Mouse (Mus musculus): ENCODE measurements at regions not wholly inside any gene's neighbourhood (a gene's known extent, or its start where the extent isn't known, plus 50 kb on each side); places are given as distances from the start of the nearest gene placed in this dataset.

DNA sequence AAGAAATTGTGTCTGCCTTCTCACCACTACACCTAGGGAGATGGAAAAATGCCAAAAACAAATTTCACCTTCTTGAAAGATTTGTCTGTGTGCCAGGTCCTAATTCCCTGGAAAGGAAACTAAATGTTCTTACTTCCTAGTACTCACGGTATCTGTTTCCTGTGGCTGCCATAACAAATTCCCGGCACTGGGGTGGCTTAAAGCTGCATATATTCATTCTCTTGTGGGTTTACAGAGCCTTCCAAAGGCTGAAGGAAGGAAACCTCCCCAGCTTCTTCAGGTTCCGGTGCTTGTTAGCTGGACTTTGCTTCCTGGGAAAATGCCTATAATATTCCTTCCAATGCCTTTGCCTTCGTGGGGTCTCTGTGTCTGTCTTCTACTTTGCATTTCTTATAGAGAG, 203.3 kb upstream of the Btbd3 start:
- 65% methylated on average over 4 of the region's 4 CpGs for WGBS
- H3K27ac ChIP-seq (ENCODE audit: insufficient read depth, low read length) = no peak overlapping the region
- no peaks in the 10 kb centered on the region for H3K27me3 ChIP-seq (ENCODE audit: control insufficient read depth, insufficient read depth, low read length)
- DNase-seq = peak in 1 of 2 experiments; percentile 18
- H3K4me1 ChIP-seq (ENCODE audit: control insufficient read depth, insufficient read depth, low read length) = peaks cover 3% of the 10 kb centered on the region; the same call in 1 of the 2 replicates
- no peak for TF ChIP-seq CTCF (IDR thresholded peaks at IDR 0.05; ENCODE audit: borderline replicate concordance, insufficient read depth, low read depth, low read length)
- no peak for TF ChIP-seq POLR2A (IDR thresholded peaks at IDR 0.05; ENCODE audit: borderline replicate concordance, insufficient read depth, low read length)
- no peak overlapping the region for H3K4me3 ChIP-seq (replicated peaks; ENCODE audit: insufficient read depth, low read depth, low read length)

DNA sequence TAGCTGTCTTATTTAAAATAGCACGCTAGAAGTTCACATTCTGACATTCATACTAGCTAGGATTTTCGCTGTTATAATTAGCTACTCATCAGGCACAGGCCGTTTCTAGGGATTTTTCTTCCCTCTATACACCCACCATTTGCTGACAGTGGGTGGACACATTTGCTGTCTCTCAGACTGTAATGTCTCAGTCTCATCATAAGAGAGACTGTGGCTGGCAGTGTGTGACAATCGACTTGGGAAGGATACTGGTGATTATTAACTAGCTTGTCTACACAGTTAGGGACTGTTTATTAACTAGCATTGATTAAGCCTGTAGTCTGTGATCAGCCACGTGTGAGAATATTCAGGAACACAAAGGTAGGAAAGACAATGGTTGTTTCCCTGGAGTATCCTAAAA, 208.0 kb upstream of the Btbd3 start:
- TF ChIP-seq CTCF (IDR thresholded peaks at IDR 0.05; ENCODE audit: borderline replicate concordance, insufficient read depth, low read depth, low read length) (no peak), POLR2A (IDR thresholded peaks at IDR 0.05; ENCODE audit: borderline replicate concordance, insufficient read depth, low read length) (no peak)
- no peak for DNase-seq
- 15% methylated on average over 5 of the region's 5 CpGs for WGBS
- Histone ChIP-seq H3K4me3 (replicated peaks; ENCODE audit: insufficient read depth, low read depth, low read length) (no peak overlapping the region), H3K27me3 (ENCODE audit: control insufficient read depth, insufficient read depth, low read length) (no peaks in the 10 kb centered on the region), H3K27ac (ENCODE audit: insufficient read depth, low read length) (peak overlapping the region; percentile 66; the same call in 1 of the 2 replicates), H3K4me1 (ENCODE audit: control insufficient read depth, insufficient read depth, low read length) (peaks cover 8% of the 10 kb centered on the region; the same call in 1 of the 2 replicates)

DNA sequence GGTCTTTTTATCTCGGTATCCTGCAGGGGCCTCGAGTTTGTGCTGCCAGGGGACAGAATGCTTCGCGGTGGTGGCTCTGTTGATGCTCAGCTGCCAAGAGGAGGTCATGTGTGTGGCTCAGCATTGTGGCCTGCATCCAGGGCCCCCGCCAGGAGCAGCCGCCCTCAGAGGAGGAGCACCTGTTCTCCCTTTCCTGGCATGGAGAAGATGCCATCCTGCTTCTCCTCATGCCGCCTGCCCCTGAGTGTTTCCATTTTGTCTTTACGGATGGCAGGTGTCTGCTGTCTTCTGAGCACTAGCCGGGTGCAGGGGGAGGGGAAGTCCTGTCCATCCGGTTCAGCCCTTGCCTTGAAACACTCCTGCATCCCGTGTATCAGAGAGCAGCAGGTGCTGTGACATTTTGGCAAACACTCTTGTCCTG, 208.6 kb upstream of the Btbd3 start:
- Histone ChIP-seq H3K27ac (ENCODE audit: insufficient read depth, low read length) (peak overlapping the region; percentile 66; the same call in 1 of the 2 replicates), H3K4me1 (ENCODE audit: control insufficient read depth, insufficient read depth, low read length) (peaks cover 8% of the 10 kb centered on the region; the same call in 1 of the 2 replicates), H3K27me3 (ENCODE audit: control insufficient read depth, insufficient read depth, low read length) (no peaks in the 10 kb centered on the region), H3K4me3 (replicated peaks; ENCODE audit: insufficient read depth, low read depth, low read length) (peak overlapping the region; percentile 0)
- DNase-seq = peak; percentile 99 to 100
- TF ChIP-seq CTCF (IDR thresholded peaks at IDR 0.05; ENCODE audit: borderline replicate concordance, insufficient read depth, low read depth, low read length) (no peak; the same call in 1 of the 2 replicates), POLR2A (IDR thresholded peaks at IDR 0.05; ENCODE audit: borderline replicate concordance, insufficient read depth, low read length) (peak; percentile 31; the same call in 1 of the 2 replicates)
- 3% methylated on average over 11 of the region's 11 CpGs for WGBS

GRCm38 (mm10) chr2:138047361-138047760, 209.0 kb upstream of the Btbd3 start:
- TF ChIP-seq CTCF (IDR thresholded peaks at IDR 0.05; ENCODE audit: borderline replicate concordance, insufficient read depth, low read depth, low read length) = no peak
- H3K4me1 ChIP-seq (ENCODE audit: control insufficient read depth, insufficient read depth, low read length) = peaks cover 8% of the 10 kb centered on the region; the same call in 1 of the 2 replicates
- DNase-seq = no peak
- no peaks in the 10 kb centered on the region for H3K27me3 ChIP-seq (ENCODE audit: control insufficient read depth, insufficient read depth, low read length)
- H3K4me3 ChIP-seq (replicated peaks; ENCODE audit: insufficient read depth, low read depth, low read length) = peak overlapping the region; percentile 12
- 7% methylated on average over 10 of the region's 10 CpGs for WGBS
- H3K27ac ChIP-seq (ENCODE audit: insufficient read depth, low read length) = peak overlapping the region; percentile 50; the same call in 1 of the 2 replicates

DNA sequence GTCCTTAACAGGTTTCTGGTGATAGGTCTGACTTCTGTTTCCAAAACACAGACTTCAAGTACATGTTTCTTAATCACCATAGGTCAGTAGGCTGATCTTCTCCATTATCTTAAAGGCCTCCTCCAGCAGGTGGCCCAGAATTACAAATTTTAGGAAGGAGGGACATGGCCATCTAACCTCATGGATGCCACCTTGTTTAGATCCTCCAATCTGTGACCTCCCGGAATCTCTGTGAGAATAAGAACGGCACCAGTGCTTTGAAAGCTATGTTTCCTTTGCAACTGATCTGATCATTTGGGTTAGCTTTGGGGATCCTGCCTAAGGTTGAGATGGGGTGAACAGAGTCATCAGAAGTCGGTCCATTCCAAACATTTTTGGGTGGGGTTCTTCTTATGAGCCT, 209.4 kb upstream of the Btbd3 start:
- Histone ChIP-seq H3K4me1 (ENCODE audit: control insufficient read depth, insufficient read depth, low read length) (peaks cover 8% of the 10 kb centered on the region; the same call in 1 of the 2 replicates), H3K27ac (ENCODE audit: insufficient read depth, low read length) (peak overlapping the region; percentile 50; the same call in 1 of the 2 replicates), H3K4me3 (replicated peaks; ENCODE audit: insufficient read depth, low read depth, low read length) (no peak overlapping the region), H3K27me3 (ENCODE audit: control insufficient read depth, insufficient read depth, low read length) (no peaks in the 10 kb centered on the region)
- TF ChIP-seq POLR2A (IDR thresholded peaks at IDR 0.05; ENCODE audit: borderline replicate concordance, insufficient read depth, low read length) = no peak
- TF ChIP-seq CTCF (IDR thresholded peaks at IDR 0.05; ENCODE audit: borderline replicate concordance, insufficient read depth, low read depth, low read length) = no peak
- peak; percentile 36 for DNase-seq
- WGBS = 37% methylated on average over 3 of the region's 3 CpGs

GRCm38 (mm10) chr2:138045933-138046642, 210.3 kb upstream of the Btbd3 start:
- no peaks in the 10 kb centered on the region for H3K27me3 ChIP-seq (ENCODE audit: control insufficient read depth, insufficient read depth, low read length)
- WGBS = 30% methylated on average over 5 of the region's 5 CpGs
- TF ChIP-seq POLR2A (IDR thresholded peaks at IDR 0.05; ENCODE audit: borderline replicate concordance, insufficient read depth, low read length) (no peak), CTCF (IDR thresholded peaks at IDR 0.05; ENCODE audit: borderline replicate concordance, insufficient read depth, low read depth, low read length) (no peak)
- peak in 1 of 2 experiments; percentile 14 for DNase-seq
- peaks cover 8% of the 10 kb centered on the region; the same call in 1 of the 2 replicates for H3K4me1 ChIP-seq (ENCODE audit: control insufficient read depth, insufficient read depth, low read length)
- no peak overlapping the region for H3K27ac ChIP-seq (ENCODE audit: insufficient read depth, low read length)
- no peak overlapping the region for H3K4me3 ChIP-seq (replicated peaks; ENCODE audit: insufficient read depth, low read depth, low read length)

GRCm38 (mm10) chr2:138040706-138041105, 215.7 kb upstream of the Btbd3 start:
- TF ChIP-seq POLR2A (IDR thresholded peaks at IDR 0.05; ENCODE audit: borderline replicate concordance, insufficient read depth, low read length) = no peak
- TF ChIP-seq CTCF (IDR thresholded peaks at IDR 0.05; ENCODE audit: borderline replicate concordance, insufficient read depth, low read depth, low read length) = no peak
- DNase-seq = no peak
- H3K27me3 ChIP-seq (ENCODE audit: control insufficient read depth, insufficient read depth, low read length) = no peaks in the 10 kb centered on the region
- no peaks in the 10 kb centered on the region for H3K4me1 ChIP-seq (ENCODE audit: control insufficient read depth, insufficient read depth, low read length)
- no peak overlapping the region for H3K4me3 ChIP-seq (replicated peaks; ENCODE audit: insufficient read depth, low read depth, low read length)
- no peak overlapping the region for H3K27ac ChIP-seq (ENCODE audit: insufficient read depth, low read length)
- WGBS = 93% methylated on average over 6 of the region's 6 CpGs

- no peak for DNase-seq
- H3K4me3 ChIP-seq (replicated peaks; ENCODE audit: insufficient read depth, low read depth, low read length) = no peak overlapping the region
- no peak for TF ChIP-seq POLR2A (IDR thresholded peaks at IDR 0.05; ENCODE audit: borderline replicate concordance, insufficient read depth, low read length)
- no peak for TF ChIP-seq CTCF (IDR thresholded peaks at IDR 0.05; ENCODE audit: borderline replicate concordance, insufficient read depth, low read depth, low read length)
- 86% methylated on average over 5 of the region's 5 CpGs for WGBS
- H3K27me3 ChIP-seq (ENCODE audit: control insufficient read depth, insufficient read depth, low read length) = no peaks in the 10 kb centered on the region
- no peak overlapping the region for H3K27ac ChIP-seq (ENCODE audit: insufficient read depth, low read length)
- H3K4me1 ChIP-seq (ENCODE audit: control insufficient read depth, insufficient read depth, low read length) = no peaks in the 10 kb centered on the region
These were observed 216.1 kb upstream of the Btbd3 start for GRCm38 (mm10) chr2:138040302-138040701.

Measured in cerebellum, adult 2 months (tissue).